Mouse (Mus musculus) B cell, adult 2 months (primary cell): ENCODE data around the gene Snx4.
A peak's percentile ranks its signal among the peaks of the same experiment; 100 is the strongest.

Experiments
- DNase-seq, 2 experiments: peaks; one replicate each; pipeline ENCODE4 v3.0.0; 2022

Snx4 gene

GRCm38 (mm10) chr16:33344875-33345274 lies 93.6 kb downstream of the Snx4 start:
- DNase-seq = peak in 1 of 2 experiments; percentile 6

GRCm38 (mm10) chr16:33346376-33346775 lies 95.1 kb downstream of the Snx4 start:
- no peak for DNase-seq

DNA sequence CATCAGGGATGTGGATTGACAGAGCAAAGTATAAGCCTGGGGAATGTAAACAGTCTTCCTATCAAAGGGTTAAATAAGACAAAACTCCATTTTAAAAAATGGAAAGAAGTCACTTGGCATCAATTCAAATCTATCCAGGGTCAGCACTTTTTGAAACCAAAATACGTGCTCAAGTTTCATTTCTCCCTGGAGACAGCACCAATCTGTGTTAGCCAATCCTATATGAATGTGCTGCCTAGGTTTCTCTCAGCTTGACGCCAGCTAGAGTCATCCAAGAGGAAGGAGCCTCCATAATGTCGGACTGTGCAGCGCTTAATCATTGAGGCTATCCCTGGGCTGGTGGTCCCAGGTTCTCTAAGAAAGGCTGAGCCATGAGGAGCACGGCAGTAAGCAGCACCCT lies 95.9 kb downstream of the Snx4 start:
- no peak for DNase-seq
